Mouse (Mus musculus): ENCODE data around the gene Ndufc1.
"Not testable (repeated sequence)": the region's sequence is repeated elsewhere in the genome, so short reads cannot be mapped to it uniquely, and the experiment has no call there.

Ndufc1 gene

DNA sequence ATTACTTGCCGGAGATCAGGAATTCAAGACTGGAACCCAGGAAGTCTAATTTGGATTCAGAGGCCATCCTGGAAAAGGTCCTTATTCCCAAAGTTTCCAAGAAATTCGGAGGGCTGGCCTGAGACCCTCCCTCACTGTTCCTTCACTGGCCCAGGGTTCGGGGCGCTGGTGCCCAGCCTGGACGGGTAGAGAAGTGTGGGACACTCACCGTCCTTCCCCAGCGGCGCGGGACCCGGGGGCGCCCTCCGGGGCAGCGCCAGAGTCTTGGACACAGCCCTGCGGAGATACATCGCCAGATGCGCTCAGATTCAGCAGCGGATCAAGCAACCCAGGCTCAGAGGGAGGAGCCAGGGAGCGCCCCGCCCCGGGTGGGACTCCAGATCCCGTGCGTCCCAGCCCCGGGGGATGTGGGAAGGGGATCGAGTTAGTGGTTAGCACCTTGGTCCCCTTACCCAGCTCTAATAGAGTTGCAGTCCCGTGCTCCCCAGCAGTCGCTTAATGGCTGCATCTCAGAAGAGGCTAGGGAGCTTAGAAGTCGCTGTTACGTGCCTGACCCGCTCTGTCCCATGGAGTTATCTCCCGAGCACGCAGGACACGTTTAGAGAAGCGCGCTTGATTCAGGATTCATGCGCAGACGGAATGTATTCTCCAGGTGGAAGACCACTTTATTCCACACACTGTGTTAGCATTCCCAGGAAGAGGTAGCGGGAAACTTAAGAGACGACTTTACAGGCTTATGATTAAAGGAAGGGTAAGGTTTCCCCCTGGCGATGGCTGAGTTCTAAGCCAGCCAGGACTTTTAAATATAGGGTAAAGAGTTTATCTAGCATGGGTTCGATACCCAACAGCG lies 12.3 kb downstream of the Ndufc1 start, which contains the start of gene Mgarp:
Mgarp (minus strand) TSS at position 520 of the 850 bp plus-strand sequence.
- DNase-seq (ENCODE audit: low read depth): peak; percentile 62

DNA sequence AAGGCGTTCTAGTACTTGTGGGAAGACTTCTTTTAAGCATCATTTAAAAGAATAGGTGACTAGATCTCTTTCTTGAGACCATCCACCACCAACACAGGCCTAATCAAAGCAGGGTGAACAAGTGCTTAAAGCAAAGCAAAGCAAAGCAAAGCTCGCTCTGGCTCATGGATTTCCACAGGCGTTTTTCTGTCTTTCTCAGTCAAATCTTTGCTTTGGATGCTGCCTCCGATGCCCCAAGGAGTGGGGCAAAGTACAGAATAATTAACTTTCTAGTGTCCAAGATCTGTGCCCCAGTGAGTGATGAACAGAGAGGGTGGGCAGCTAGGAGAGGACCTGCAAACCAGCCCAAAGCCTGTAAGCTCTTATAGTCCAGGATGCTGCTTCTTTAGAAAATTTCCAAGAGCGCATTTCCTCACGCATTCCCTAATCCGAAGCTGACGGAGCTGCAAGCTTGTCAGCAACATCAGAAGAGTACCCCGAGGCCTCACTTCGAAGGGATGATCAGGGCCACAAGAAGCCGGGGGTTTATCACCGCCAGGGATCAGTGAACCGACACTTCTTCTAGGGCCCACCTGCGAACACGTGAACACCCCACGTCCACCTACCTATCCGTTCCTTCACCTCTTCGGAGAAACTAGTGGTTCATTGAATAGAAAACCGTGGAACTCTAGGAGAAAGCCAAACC lies 13.2 kb downstream of the Ndufc1 start:
- no peak for DNase-seq (ENCODE audit: low read depth)

DNA sequence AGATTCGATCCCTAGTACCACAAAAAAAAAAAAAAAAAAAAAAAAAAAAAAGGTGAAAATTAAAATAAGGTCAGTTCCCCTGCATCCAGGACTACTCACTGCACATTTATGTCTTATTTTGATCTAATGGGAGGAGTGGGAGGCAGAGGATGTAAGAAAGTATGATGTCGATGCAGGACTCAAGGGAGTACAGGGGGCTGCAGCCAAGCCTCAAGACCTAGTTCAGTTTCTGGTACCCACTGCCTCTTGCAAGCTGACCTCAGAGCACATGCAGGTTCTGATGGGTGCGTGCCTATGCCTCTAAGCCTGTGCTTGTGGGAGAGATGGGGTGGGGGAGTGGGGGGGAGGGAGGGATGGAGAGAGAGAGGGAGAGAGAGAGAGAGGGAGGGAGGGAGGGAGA lies 13.9 kb downstream of the Ndufc1 start:
- no peak for DNase-seq (ENCODE audit: low read depth)

DNA sequence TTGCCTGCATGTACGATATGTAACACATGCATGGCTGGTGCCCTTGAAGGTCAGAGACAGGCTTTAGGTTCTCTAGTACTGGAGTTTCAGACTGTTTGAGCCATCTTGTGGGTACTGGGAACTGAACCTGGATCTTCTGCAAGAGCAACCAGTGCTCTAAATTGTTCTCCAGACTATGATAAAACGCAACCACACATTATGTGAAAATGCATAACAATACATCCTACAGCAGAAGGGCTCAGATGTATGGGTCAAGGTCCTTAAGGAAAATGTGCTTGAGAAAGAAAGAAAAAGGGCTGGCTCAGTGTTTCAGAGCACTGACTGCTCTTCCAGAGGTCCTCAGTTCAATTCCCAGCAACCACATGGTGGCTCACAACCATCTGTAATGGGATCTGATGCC lies 15.1 kb downstream of the Ndufc1 start:
- DNase-seq (ENCODE audit: low read depth): no peak

DNA sequence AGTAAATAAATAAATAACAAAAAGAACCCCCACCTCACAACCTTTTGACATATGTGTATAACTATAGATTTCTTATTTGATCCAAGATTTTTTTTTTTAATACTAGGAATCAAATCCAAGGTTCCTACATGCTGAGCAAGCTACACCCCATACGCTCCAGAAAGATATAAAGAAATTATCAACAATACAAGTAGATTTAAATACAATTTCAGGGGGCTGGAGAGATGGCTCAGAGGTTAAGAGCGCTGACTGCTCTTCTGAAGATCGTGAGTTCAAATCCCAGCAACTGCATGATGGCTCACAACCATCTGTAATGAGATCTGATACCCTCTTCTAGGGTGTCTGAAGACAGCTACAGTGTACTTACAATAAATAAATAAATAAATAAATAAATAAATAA lies 15.8 kb downstream of the Ndufc1 start:
- not testable (repeated sequence) for DNase-seq (ENCODE audit: low read depth)

DNA sequence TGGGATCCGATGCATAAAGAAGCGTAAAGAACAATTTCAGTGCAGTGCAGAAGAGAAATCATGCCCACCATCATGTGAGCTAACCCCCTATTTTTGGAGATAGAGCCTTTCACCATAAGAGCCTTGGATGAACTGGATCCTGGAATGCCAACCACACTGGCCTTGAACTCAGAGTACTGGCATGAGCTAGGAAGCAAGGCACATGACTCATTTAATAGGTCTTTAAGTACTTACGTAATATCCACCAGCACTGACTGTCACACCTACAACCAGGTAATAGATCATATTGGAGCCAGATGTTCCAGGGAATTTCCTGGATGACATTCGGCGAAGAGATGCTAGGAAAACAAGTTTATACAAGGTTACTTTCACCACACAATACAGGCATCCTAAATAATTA lies 17.2 kb downstream of the Ndufc1 start:
- DNase-seq (ENCODE audit: low read depth): peak; percentile 60

DNA sequence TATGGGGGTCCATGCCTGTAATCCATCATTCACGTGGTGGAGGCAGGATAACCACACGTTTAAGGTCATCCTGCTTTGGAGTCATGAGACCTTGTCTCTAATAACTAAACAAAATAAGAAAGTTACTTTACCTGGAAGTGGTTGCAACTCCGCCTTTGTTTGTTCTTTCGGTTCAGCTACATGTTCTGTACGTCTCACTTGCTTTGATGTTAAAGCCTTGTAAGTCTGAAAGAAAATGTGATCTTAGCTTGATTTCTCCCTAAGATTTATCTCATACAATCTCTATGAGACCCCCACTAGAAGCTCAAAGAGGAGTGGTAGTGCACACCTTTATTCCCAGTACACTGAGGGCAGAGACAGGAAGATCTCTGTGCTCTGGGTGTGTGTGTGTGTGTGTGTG lies 17.7 kb downstream of the Ndufc1 start:
- DNase-seq (ENCODE audit: low read depth): no peak

DNA sequence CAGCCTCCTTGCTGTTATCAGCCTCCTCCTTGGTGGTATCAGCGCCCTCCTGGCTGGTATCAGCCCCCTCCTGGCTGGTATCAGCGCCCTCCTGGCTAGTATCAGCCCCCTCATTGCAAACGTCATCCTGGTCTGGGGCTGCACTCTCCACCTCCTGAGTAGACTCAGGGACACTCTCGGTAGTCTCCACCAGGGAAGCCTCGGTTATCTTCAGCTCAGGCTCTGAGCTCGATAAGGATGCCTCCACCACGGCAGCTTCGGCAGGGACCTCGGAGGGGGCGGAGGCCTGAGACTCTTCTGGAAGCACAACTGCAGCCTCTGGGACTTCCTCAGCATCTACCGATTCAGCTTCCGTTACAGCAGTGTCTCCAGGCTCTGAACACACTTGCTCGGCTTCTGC lies 19.9 kb downstream of the Ndufc1 start:
- DNase-seq (ENCODE audit: low read depth): no peak

DNA sequence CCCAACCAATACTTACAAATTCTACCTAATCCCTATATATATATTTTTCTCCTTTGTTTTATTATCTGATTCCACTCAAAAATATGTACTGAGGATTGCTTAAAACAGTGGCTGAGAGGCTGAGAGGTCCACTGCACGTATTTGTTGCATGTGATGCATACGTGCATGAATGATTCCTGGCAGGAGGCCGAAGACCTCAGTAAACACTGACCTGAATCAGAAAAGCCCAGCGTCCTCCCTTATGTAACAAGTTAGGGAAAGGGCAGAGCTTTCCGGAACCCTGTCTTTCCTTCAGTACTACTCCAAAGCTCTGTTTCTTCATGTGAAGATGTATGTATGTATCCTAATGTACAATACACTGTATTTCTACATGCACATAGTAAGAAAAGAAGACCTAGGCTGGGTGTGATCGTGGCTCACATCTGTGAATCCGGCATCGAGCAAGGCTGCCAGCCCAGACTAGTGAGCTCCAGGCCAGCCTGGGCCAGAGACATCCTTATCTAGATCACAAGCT lies 20.9 kb downstream of the Ndufc1 start:
- DNase-seq (ENCODE audit: low read depth): peak; percentile 58

DNA sequence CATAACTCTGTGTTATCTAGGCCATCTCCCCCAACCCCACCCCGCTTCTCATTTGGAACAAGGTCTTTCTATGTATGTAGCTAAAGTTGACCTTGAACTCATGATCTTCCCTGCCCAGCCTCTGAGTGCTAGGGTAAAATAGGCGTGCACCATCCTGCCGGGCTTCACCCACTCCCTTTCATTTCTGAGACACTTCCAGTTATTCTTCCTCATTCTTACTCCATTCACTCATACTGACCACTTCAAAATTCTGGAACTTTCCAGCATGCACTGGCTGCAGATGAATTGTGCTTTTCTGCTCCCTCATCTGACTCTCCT lies 21.7 kb downstream of the Ndufc1 start:
- no peak for DNase-seq (ENCODE audit: low read depth)

DNA sequence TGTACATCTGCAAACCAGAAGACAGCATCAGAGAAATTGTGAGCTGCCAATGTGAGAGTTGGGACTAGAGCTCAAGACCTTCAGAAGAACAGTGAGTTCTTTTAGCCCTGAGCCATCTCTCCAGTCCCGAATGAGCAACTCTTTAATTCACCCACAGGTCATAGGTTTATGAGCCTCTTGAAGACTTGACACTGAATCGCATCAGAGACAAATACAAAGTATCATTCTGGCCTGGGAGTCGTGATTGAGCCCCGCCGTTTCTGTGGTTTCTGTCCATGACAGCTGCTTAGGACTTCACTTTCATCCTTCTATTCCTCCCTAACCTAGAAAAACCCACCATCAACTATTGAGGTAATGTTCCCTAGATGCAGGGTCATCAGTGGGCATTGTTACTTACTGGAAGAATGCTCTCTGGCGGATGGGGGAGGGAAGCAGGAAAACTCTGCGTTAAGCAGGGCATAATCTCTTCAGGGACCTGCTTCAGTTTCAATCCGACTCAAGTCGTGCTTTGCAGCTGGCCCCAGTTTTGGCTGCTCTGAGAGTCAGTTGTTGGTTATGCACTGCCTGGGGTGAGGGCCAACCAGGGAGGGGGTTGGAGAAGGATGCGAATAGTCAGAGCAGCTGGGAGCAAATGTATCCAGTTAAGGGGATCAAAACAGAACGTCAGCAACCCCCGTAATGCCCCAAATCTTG lies 22.2 kb downstream of the Ndufc1 start:
- DNase-seq (ENCODE audit: low read depth): no peak

DNA sequence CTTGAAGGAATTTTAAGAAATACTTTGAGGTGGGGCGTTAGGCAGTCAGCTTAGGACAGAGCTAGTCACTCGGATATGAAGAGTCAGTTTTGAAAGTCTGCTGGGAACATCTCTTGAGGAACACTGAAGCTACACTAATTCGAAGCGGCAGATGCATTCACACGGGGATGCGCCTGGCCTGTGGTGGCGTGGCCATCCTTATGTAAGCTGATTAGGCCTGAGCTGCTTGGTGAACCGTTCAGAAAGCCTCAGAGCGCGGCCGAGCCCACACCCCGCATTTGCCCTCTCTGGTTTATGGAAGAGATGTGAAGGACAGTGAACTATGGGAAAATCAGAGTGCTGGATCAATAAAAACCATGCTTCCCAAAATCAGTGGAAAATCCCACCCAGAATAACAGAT lies 25.4 kb downstream of the Ndufc1 start:
- DNase-seq (ENCODE audit: low read depth): no peak

DNA sequence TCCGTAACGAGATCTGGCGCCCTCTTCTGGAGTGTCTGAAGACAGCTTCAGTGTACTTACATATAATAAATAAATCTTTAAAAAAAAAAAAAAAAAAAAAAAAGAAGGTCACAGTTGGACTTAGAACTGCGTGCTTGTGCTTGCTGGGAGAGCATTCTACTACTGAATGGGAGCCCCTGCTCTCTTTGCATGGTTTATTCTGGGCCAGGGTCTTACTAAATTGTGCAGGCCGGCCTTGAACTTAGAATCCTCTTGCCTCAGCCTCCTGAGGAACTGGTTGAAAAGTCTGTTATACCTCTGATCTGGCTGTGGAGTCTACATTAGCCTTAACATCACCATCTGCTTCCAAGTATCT lies 28.2 kb downstream of the Ndufc1 start:
- no peak for DNase-seq (ENCODE audit: low read depth)

DNA sequence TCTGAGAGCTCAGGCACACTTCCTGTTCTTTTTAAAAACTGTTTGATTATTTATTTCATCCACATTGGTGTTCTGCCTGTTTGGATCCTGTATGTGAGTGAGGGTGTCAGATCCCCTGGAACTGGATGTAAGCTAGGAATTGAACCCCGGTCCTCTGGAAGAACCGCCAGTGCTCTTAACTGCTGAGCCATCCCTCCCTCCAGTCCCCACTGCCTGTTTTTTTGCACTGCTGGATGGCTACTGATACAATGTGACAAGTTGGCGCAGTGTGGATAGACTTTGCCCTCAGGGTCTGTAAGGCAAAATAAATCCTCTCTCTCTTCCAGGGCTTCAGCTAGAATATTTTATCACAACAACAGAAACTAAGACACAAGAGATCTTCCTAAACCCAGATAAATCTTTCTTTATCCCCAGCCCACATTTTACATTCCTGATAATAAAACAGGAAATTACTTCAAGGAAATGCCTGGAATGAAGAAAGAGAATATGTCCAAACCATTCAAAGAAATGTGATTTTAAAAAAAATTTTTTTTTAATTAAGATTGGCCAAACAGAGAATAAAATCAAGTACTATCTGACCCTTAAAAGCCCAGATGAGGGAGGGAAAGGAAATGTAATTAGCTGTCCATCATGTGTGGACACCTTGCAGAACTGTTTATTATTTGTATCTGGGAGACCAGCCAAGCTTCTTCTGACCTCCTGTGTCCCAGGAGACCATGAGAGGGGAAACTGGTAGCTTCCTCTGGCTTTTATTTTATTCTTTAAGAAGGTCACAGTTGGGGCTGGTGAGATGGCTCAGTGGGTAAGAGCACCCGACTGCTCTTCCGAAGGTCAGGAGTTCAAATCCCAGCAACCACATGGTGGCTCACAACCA lies 28.8 kb downstream of the Ndufc1 start:
- DNase-seq (ENCODE audit: low read depth): no peak

DNA sequence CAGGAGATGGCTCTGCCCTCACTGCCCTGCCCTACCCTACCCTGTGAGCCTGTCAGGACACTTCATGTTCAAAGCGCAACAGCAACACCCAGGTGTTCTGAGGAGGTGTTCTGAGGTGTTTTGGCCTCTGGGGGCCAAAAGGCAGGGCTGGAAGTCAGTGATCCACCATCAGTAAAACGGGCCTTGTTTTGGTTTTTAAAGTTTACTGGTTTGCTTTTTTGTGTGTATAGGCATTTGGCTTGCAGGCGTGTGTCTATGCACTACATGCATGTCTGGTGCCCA lies 30.2 kb downstream of the Ndufc1 start:
- DNase-seq (ENCODE audit: low read depth): no peak

DNA sequence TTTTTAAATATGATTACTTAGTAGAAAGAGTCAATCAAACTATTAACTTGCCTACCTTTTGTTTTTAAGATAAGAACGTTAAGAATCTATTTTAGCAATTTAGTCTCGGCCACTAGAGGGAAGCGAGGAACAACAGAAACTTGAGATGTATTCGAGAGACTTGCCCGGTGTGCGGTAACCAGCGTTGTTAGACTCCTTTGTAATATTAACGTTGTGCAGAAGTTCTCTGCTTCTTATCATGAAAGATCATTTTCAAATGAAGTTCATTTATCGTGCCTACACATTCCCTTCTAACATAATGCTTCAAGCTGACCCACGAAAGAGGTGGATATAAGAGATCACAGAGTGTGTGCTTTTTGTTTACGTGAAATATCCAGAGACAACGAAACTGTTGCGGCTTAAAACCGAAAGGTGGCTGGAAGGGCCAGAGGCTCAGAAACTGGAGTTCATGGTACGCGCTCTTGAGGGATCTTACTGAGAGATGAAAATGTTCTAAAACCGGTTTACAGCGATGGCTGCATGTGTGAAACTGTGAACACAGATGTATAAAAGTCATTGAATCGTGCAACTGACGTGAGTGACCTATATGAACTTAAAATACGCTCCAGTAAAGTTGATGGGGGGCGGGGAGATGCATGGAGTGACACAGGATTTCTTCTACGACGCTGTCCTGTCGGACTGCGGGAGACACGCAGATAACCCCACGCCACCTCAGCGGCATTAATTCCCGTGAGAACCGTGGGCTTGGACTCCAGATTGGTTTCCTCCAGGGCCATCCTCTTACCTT lies 30.7 kb downstream of the Ndufc1 start:
- peak; percentile 75 for DNase-seq (ENCODE audit: low read depth)

DNA sequence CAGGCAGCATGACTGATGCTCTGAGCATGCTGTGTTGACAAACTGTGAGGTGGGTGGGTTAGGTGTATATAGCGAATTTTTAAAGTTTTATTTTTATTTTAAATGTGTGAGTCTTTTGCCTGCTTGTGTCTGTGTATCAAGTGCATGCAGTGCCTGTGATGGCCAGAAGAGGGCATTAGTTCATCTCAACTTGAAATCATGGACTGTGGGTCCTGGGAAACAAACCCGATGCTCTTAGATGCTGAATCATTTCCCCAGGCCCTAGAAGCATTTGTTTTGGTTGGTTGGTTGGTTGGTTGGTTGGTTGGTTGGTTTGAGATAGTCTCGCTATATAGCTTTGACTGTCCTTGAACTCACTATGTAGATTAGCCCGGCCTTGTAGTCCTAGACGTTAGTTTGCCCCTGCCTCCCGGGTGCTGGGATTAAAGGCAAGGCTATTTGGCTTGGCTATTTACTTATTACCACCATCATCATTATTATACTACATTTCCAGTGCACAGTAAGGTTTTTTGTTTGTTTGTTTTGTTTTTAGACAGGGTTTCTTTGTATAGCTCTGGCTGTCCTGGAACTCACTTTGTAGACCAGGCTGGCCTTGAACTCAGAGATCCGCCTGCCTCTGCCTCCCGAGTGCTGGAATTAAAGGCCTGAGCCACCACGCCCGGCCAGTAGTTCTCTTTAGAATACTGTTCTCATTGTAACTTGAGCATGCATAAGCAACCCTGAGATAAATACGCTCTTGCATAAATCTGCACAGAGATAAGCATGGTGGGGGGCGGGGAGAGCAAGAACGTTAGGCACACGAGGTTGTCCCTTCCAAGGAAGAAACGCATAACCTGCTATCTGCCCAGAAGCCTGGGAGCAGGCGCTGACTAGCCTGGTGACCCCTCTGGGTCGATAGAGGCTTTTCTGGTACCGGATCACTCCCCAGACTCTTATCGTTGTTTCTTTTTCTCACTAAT lies 33.2 kb downstream of the Ndufc1 start:
- peak; percentile 77 for DNase-seq (ENCODE audit: low read depth)

DNA sequence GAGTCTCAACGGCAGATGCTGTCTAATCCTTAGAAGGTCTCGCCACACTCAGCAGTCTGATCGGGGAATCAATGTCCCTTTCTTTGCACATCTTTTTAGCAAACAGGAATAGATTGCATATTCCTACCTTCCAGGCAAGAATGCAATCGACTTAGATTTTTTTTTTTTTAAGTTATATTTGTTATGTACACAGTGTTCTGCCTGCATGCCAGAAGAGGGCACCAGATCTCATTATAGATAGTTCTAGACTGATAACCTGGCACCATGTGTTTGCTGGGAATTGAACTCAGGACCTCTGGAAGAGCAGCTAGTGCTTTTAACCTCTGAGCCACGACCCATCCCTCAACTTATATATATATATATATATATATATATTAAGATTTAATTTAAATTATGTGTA lies 35.2 kb downstream of the Ndufc1 start:
- DNase-seq (ENCODE audit: low read depth): peak; percentile 33

DNA sequence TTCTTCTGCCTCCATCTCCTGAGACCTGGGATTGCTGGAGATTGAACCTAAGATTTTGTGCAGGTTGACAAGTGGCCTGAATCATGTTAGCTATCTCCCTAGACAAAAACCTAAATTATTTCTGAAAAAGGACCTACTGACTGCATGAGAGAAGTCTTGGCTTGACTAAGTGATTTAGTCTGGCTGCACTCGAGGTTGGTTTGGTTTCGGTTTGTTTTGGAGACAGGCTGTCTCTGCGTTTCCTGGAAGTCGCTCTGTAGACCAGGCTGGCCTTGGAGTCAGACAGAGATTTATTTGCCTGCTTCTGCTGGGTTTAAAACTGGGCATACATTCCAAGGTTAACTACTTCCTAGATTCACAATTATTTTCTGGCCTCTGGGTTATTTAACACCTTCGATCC lies 35.9 kb downstream of the Ndufc1 start:
- peak; percentile 40 for DNase-seq (ENCODE audit: low read depth)

DNA sequence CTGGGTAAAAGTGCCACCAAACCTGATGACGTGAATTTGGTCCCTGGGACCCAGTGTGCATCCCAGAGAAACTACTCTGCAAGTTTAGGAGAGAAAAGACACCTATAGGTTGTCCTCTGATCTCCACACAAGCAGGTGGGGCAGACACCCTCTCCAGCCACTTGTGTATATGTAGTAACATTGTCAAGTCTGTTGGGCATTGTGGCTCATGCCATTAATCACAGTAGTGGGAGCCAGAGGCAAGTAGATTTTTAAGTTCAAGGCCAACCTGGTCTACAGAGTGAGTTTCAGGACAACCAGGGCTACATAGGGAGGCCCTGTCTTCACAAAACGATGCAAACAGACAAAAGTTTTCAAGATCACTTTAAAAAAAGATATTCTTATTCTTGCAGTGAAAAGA lies 37.0 kb downstream of the Ndufc1 start:
- DNase-seq (ENCODE audit: low read depth): no peak
